Mouse (Mus musculus) lung, embryonic 16.5 days (tissue): ENCODE data around the gene Il17c. TPM values are rescaled to one million over a fixed set of nuclear protein-coding genes. Genes with fewer than 3 reads are reported as not detected.

Experiments
- microRNA-seq: library from miRNA; unstranded; fragments of <30 nt; microRNA quantifications from one replicate; pipeline ENCODE4, GENCODE M21; 2016
- polyA plus RNA-seq: library from polyadenylated mRNA; unstranded; fragments of >200 nt; fragmentation: Nextera tagmentation; extraction: Ambion mirVana; gene quantifications from 2 replicates; pipeline ENCODE4 v1.2.1, GENCODE M21; 2015

Il17c gene
- polyA plus RNA-seq, 1 experiment from 2014 or later = not detected

Small RNA genes within 50 kb of the gene (microRNA-seq; reads per million reads assigned to microRNA genes)
- gene Gm24366 = not detected

Other genes with a start within 250 kb of the Il17c start
- 0.82 and 1.2 TPM in 2 replicates for gene Zfpm1, start 139.9 kb upstream of the Il17c start, polyA plus RNA-seq
- gene Trhr2, start 61.3 kb upstream of the Il17c start, polyA plus RNA-seq = not detected in 2 replicates
- gene Zc3h18, start 45.4 kb upstream of the Il17c start, polyA plus RNA-seq = 37.3 and 41.3 TPM in 2 replicates
- gene Cyba, start 10.9 kb downstream of the Il17c start, polyA plus RNA-seq = 219 and 241 TPM in 2 replicates
- gene Mvd, start 21.4 kb downstream of the Il17c start, polyA plus RNA-seq = 19.8 and 20.6 TPM in 2 replicates
- gene Snai3, start 38.7 kb downstream of the Il17c start, polyA plus RNA-seq = 1.3 and 1.5 TPM in 2 replicates
- 38.1 and 40.1 TPM in 2 replicates for gene Rnf166, start 54.0 kb downstream of the Il17c start, polyA plus RNA-seq
- gene Ctu2, start 54.1 kb downstream of the Il17c start, polyA plus RNA-seq = 34.7 and 36.9 TPM in 2 replicates
- gene Piezo1, start 129.3 kb downstream of the Il17c start, polyA plus RNA-seq = 23.3 and 30.0 TPM in 2 replicates
- 39.1 and 41.1 TPM in 2 replicates for gene Cdt1, start 146.0 kb downstream of the Il17c start, polyA plus RNA-seq
- 279 and 290 TPM in 2 replicates for gene Aprt, start 154.9 kb downstream of the Il17c start, polyA plus RNA-seq
- gene Galns, start 189.4 kb downstream of the Il17c start, polyA plus RNA-seq = 15.0 and 15.2 TPM in 2 replicates
- 48.0 and 62.6 TPM in 2 replicates for gene Trappc2l, start 189.6 kb downstream of the Il17c start, polyA plus RNA-seq
- not detected in 2 replicates for gene Pabpn1l, start 200.7 kb downstream of the Il17c start, polyA plus RNA-seq